Comparison of ENCODE assay signal across 13 mouse cellular contexts in genomic region chr17:80786061-80786851, GRCm38 (mm10). TPM values are rescaled to one million over a fixed set of nuclear protein-coding genes. Genes with fewer than 3 reads are reported as not detected.
DNase-seq lines count a peak whose midpoint lies in the region; ATAC-seq and TF ChIP-seq lines count a peak whose summit lies in the region.
"Had no signal": no experiment of that assay in that cellular context is flagged by ENCODE, and none has a peak within 500 bp of the region (broad histone marks: within the 10 kb centered on the region; RNA-seq: fewer than 3 reads in every experiment).

No protein-coding gene starts in this region.

- H3K9ac ChIP-seq in limb, embryonic 14.5 days (ENCODE audit: low read depth, low read length, severe bottlenecking), result no peak overlapping the region
- no peak overlapping the region for H3K9ac ChIP-seq in kidney, postnatal 0 days (ENCODE audit: low read depth, low read length)
- H3K9ac ChIP-seq: forebrain, embryonic 13.5 days; hindbrain, embryonic 14.5 days; neural tube, embryonic 13.5 days had no signal

- intact Hi-C loops in left cerebral cortex, postnatal 36 days (cut with DNase I), result no loop called here

- peak; percentile 63 for ATAC-seq in limb, embryonic 14.5 days (ENCODE audit: low FRiP score, low read depth)
- peak; percentile 73; the same call in 1 of the 2 replicates for ATAC-seq in kidney, postnatal 0 days (replicated peaks; ENCODE audit: low FRiP score, low read depth)
- ATAC-seq: forebrain, embryonic 13.5 days had no signal

- H3K4me1 ChIP-seq in limb, embryonic 14.5 days (ENCODE audit: control insufficient read depth, insufficient read depth, low read length), result peaks cover 11% of the 10 kb centered on the region
- H3K4me1 ChIP-seq in limb, embryonic 10.5 days, result no peaks in the 10 kb centered on the region
- no peaks in the 10 kb centered on the region for H3K4me1 ChIP-seq in kidney, postnatal 0 days (replicated peaks; ENCODE audit: insufficient read depth, low read length)
- peaks cover 6% of the 10 kb centered on the region for H3K4me1 ChIP-seq in small intestine, adult 2 months (ENCODE audit: control insufficient read depth, insufficient read depth, insufficient read length, low read length)
- H3K4me1 ChIP-seq: forebrain, embryonic 13.5 days had no signal

- TF ChIP-seq POLR2A in limb, embryonic 14.5 days (IDR thresholded peaks at IDR 0.05; ENCODE audit: borderline replicate concordance, extremely low read depth, insufficient read depth, insufficient read length), result no peak
- TF ChIP-seq POLR2A in small intestine, adult 2 months (IDR thresholded peaks at IDR 0.05; ENCODE audit: low read depth, low read length), result no peak

- TF ChIP-seq CTCF in kidney, postnatal 0 days (IDR thresholded peaks at IDR 0.05; ENCODE audit: low read depth), result no peak; the same call in 1 of the 2 replicates
- TF ChIP-seq CTCF in small intestine, adult 2 months (IDR thresholded peaks at IDR 0.05; ENCODE audit: extremely low read depth, insufficient read length, insufficient replicate concordance, low read depth, low read length), result no peak

- WGBS in limb, embryonic 14.5 days, result 69% methylated on average over 8 of the region's 8 CpGs
- WGBS in limb, embryonic 10.5 days, result 87% methylated on average over 8 of the region's 8 CpGs
- 33% methylated on average over 8 of the region's 8 CpGs for WGBS in kidney, postnatal 0 days
- 65% methylated on average over 8 of the region's 8 CpGs for WGBS in small intestine, adult 2 months

- no peak for DNase-seq in limb, embryonic 14.5 days (ENCODE audit: low spot score)
- DNase-seq in limb, embryonic 10.5 days (ENCODE audit: low spot score), result no peak
- DNase-seq in ZHBTc4 (ENCODE audit: low read depth, low spot score), result peak; percentile 81
- peak; percentile 90 for DNase-seq in kidney, postnatal 0 days (ENCODE audit: low spot score)
- no peak for DNase-seq in left cerebral cortex, postnatal 36 days (ENCODE audit: low spot score in 2 of 2)
- no peak for DNase-seq in cerebellum, postnatal 4 days (ENCODE audit: low spot score in 2 of 2)
- DNase-seq in right cerebral cortex, postnatal 14 days, result no peak
- DNase-seq: heart, adult 18-20 months; right cerebral cortex, postnatal 25 days had no signal

- H3K27ac ChIP-seq in limb, embryonic 14.5 days (replicated peaks; ENCODE audit: low read depth, low read length), result no peak overlapping the region; the same call in 1 of the 2 replicates
- no peak overlapping the region for H3K27ac ChIP-seq in limb, embryonic 10.5 days
- H3K27ac ChIP-seq in kidney, postnatal 0 days, result peak overlapping the region; percentile 86
- H3K27ac ChIP-seq in small intestine, adult 2 months (ENCODE audit: insufficient read depth, low read depth, low read length), result 0 out of 2 replicates have a peak overlapping the region, but pooled peaks have one; percentile 3
- H3K27ac ChIP-seq: forebrain, embryonic 13.5 days; hindbrain, embryonic 14.5 days; neural tube, embryonic 13.5 days had no signal

- H3K9me3 ChIP-seq in limb, embryonic 14.5 days (ENCODE audit: control insufficient read depth, low read length), result no peaks in the 10 kb centered on the region
- no peaks in the 10 kb centered on the region for H3K9me3 ChIP-seq in limb, embryonic 10.5 days (replicated peaks)
- no peaks in the 10 kb centered on the region for H3K9me3 ChIP-seq in kidney, postnatal 0 days (replicated peaks; ENCODE audit: low read length)
- H3K9me3 ChIP-seq: forebrain, embryonic 13.5 days; neural tube, embryonic 13.5 days had no signal

- H3K36me3 ChIP-seq in limb, embryonic 14.5 days (ENCODE audit: control insufficient read depth, insufficient read depth, low read length), result no peaks in the 10 kb centered on the region
- no peaks in the 10 kb centered on the region for H3K36me3 ChIP-seq in limb, embryonic 10.5 days
- no peaks in the 10 kb centered on the region for H3K36me3 ChIP-seq in kidney, postnatal 0 days (ENCODE audit: insufficient read depth, low read length)
- no peaks in the 10 kb centered on the region for H3K36me3 ChIP-seq in small intestine, adult 2 months (ENCODE audit: control insufficient read depth, insufficient read depth, low read length)
- H3K36me3 ChIP-seq: neural tube, embryonic 13.5 days had no signal

- H3K4me2 ChIP-seq in limb, embryonic 14.5 days (replicated peaks; ENCODE audit: low read depth, low read length, severe bottlenecking), result no peak overlapping the region
- H3K4me2 ChIP-seq in kidney, postnatal 0 days (ENCODE audit: low read length), result no peak overlapping the region
- H3K4me2 ChIP-seq: forebrain, embryonic 13.5 days; hindbrain, embryonic 14.5 days; neural tube, embryonic 13.5 days had no signal

- H3K27me3 ChIP-seq in limb, embryonic 14.5 days (ENCODE audit: control insufficient read depth, insufficient read depth, low read length), result no peaks in the 10 kb centered on the region
- H3K27me3 ChIP-seq in limb, embryonic 10.5 days (ENCODE audit: low read depth, poor library complexity, severe bottlenecking), result no peaks in the 10 kb centered on the region
- H3K27me3 ChIP-seq in kidney, postnatal 0 days (ENCODE audit: insufficient read depth, low read length), result no peaks in the 10 kb centered on the region
- no peaks in the 10 kb centered on the region for H3K27me3 ChIP-seq in small intestine, adult 2 months (ENCODE audit: control insufficient read depth, insufficient read depth, low read length)
- H3K27me3 ChIP-seq: forebrain, embryonic 13.5 days; neural tube, embryonic 13.5 days had no signal

- no peak overlapping the region for H3K4me3 ChIP-seq in limb, embryonic 14.5 days (replicated peaks; ENCODE audit: low read length)
- no peak overlapping the region for H3K4me3 ChIP-seq in limb, embryonic 10.5 days
- no peak overlapping the region for H3K4me3 ChIP-seq in kidney, postnatal 0 days (replicated peaks; ENCODE audit: low read depth, low read length)
- H3K4me3 ChIP-seq in small intestine, adult 2 months (ENCODE audit: low read depth, low read length), result no peak overlapping the region
- H3K4me3 ChIP-seq: forebrain, embryonic 13.5 days; neural tube, embryonic 13.5 days had no signal

RNA-seq across cellular contexts. Expression of gene Map4k3, which starts 58.0 kb away (rescaled TPM):
- 50.2 and 52.8 TPM in 2 replicates for polyA plus RNA-seq in limb, embryonic 14.5 days (2012; rRNA removed)
- polyA plus RNA-seq in limb, embryonic 14.5 days (2014; fragmentation: Nextera tagmentation; extraction: Ambion mirVana), result 42.2 and 42.6 TPM in 2 replicates
- polyA plus RNA-seq in limb, embryonic 10.5 days (2016; fragmentation: Nextera tagmentation; extraction: Ambion mirVana), result 19.3 and 25.3 TPM in 2 replicates
- polyA plus RNA-seq in kidney, postnatal 0 days (2015; fragmentation: Nextera tagmentation; extraction: Ambion mirVana), result 27.5 and 29.9 TPM in 2 replicates
- polyA plus RNA-seq in small intestine, adult 2 months (2012; rRNA removed), result 4.2 and 9.4 TPM in 2 replicates
- total RNA-seq in left cerebral cortex, postnatal 36 days (2021), result 10 to 100 TPM; 63.1 to 69.2 TPM

Comparison
In these comparisons a context has a peak if more than half of its experiments do, and no peak if none do; other contexts are left out.
1. DNase-seq: peak in ZHBTc4 (single experiment) and kidney, postnatal 0 days (single experiment); none in limb, embryonic 14.5 days (single experiment), limb, embryonic 10.5 days (single experiment), left cerebral cortex, postnatal 36 days (0 of 2), cerebellum, postnatal 4 days (0 of 2) and right cerebral cortex, postnatal 14 days (single experiment).
2. H3K27ac ChIP-seq: peak in kidney, postnatal 0 days (single experiment) and small intestine, adult 2 months (single experiment); none in limb, embryonic 14.5 days (single experiment) and limb, embryonic 10.5 days (single experiment).